Mouse (Mus musculus) lung, adult 2 months (tissue): ENCODE data around the gene Gosr2.

Source experiments
- CTCF ChIP-seq: fragments of 200-500 bp; IDR thresholded peaks from 2 replicates; pipeline ENCODE4 v1.5.1; 2011; ENCODE audit warnings: mild to moderate bottlenecking, low read length, control low read depth; ENCODE audit not compliant: insufficient read depth
- POLR2A ChIP-seq: fragments of 200-500 bp; IDR thresholded peaks from 2 replicates; pipeline ENCODE4 v1.6.1; 2011; ENCODE audit warnings: low read depth, mild to moderate bottlenecking, control low read depth, low read length, borderline replicate concordance; ENCODE audit errors: extremely low read depth

DNA sequence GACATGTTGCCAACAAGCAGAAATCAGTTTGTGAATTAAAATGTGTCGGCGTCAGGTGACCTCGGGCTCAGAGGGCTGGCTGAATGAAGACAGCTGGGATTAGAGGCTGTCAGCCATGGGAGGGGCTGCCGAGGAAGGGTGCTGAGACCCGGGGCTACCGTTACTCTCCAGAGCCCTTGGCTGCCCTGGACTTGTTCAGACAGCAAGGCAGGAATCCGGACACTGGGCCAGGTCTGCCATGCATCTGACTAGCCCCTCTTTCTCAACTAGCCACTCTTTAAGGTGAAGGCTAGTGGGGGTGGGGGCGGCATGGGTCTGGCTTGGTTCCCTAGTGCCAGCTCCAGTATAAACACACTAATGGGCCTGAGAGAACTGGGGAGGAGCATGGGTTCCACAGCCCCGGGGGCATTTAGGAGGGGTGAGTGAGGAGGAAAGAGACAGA lies 24.4 kb upstream of the Gosr2 start:
- TF ChIP-seq POLR2A (no peak), CTCF (no peak)
